Mouse (Mus musculus) induced T-regulatory cell, adult 2 months (primary cell): ENCODE measurements at regions not wholly inside any gene's neighbourhood (a gene's known extent, or its start where the extent isn't known, plus 50 kb on each side); places are given as distances from the start of the nearest gene placed in this dataset.

ENCODE experiments used
- DNase-seq: peaks from one replicate; pipeline ENCODE4 v3.0.0-alpha.2; 2012; ENCODE audit warnings: low read depth

DNA sequence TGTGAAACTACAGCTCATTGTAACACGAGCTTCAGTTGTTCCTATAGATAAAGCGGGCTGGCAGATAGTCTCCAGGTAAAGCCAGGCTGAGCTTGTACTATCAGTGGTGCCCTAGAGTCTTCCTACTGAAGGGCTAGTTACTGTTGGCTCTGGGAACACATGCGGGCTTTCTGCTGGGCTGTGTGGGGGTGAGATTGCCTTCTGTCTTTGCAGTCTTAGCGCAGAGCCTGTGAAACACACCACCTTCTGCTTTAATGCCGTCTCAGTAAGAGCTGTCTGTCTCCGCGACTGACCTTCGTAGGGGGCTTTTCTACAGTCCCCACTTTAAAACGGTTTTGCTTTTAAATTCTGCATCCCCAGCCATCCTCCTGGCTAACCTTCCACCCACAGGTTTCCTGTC is 76.7 kb downstream of the Trim29 start:
- DNase-seq = no peak

DNA sequence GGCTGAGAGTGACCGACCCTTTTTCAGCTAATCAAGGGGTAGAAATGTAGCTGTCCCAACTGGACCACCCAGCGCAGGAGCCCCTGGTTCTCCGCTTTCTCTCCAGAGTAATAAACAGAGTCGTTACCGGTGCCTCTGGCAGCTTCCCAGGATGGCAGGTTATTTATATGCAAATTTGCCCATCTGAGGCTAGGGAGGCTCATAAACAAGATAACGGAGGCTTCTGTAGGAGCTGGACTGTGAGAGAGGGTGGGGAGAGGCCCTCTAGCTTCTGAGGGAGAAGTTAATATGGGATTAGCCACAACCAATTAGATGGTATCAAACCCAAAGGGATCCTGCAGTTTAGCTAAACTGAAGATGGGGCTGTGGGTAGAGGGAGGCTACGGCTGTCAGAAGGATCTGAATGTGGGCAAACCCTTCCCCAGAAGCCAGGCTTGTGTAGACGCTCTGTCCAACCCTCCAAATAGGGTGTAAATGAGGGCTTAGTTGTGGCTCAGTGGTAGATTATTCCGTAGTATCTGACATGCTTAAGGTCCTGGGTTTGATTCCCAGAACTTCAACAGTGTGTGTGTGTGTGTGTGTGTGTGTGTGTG is 78.9 kb downstream of the Trim29 start:
- DNase-seq = no peak

DNA sequence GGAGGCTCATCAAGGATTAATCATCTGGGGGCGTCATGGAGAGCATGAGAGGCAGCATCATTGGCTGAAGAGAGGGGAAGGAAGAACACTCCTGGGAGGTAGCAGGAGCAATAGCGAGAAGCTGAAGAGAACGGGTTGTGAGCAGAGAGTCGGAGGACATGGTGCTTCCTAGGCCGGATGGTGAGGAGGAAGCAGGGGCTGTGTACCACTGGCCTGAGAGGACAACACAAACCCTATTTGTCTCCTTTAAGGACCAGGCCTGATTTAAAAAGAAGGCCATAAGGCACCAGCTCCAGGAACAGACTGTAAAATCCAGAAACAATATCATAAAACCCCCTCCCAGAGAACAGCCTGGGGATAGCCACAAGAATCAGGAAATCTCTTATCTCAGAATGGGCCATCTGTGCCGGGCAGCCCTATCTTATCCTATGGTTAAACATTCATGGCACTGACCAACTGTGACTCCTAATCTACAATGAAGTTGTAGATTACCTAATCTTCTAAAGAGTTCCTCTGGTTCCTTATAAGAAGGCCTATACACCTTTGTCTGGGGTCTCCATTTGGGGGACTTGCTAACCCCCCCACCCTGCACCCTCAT is 81.9 kb downstream of the Trim29 start:
- DNase-seq = no peak

DNA sequence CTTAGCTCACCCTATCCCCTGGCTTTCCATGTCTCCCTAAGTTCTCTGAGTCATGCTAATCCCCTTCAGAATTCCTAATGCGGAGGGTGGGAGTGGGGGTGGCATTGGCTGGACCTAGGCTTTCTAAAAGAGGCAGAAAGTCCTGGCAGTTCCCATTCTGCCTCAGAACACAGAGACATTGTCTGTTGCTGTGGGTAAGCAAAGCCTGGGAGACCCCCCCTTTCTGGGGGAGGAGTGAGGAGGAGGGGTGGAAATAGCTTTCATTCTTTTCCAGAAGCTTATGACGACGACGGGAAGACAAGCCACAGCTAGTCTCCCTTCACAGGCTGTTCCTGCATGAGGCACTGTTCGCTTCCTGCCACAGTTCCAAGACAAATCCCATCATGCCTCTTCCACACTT is 83.6 kb downstream of the Trim29 start:
- no peak for DNase-seq

DNA sequence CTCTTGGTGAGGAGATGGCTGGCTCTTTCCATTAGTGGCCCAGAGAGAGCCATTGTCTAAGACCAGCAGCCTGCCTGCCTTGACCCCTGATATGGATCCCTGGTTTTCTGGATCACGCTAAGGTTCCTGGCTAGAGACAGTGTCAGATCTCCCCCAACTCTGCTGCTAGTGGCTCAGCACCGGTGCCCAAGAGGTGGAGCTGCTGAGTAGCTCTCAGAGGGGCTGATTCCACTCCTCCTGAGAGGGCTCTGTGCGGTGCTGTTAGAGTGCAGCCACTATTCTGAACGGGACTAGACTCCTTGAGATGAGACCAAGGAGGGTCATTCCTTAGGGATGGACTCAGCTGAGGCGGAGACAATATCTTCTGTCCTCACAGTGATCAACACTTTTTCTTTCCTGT is 84.6 kb downstream of the Trim29 start:
- no peak for DNase-seq

DNA sequence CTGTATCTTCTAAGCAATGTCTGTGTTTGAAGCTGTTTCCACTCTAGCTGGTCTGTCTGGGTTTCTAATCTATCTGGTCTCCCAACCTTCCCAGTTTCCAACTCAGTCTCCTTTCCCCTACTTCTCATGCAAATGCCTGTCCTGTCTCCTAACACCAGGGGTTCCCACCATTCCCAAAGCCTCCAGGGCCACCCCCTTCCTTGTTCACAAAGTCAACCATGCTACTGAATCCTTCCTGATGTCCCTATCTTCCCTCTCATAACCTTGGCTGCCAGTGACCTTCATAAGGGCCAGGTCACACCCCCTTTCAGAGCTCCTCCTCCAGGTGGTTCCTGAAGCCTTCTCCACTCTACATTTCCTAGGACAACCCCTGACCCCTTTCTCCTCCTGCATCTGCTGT is 85.9 kb downstream of the Trim29 start:
- DNase-seq = no peak

DNA sequence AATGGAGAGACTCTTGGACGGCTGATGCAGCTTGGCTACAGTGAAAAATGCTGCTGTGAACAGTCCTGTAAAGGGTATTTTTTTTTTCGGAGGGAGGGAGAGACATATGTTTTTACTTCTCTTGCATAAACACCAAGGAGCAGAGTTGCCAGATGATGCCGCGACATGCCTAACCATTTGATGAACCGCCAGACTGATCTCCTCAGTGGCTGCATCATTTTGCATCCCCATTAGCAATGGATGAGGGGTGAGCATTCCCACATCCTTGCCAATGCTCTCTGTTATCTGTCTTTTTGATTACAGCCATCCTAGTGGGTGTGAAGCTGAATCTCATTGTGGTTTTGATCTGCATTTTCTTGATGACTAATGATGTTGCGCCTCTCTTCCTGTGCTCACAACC is 97.8 kb downstream of the Trim29 start:
- no peak for DNase-seq

DNA sequence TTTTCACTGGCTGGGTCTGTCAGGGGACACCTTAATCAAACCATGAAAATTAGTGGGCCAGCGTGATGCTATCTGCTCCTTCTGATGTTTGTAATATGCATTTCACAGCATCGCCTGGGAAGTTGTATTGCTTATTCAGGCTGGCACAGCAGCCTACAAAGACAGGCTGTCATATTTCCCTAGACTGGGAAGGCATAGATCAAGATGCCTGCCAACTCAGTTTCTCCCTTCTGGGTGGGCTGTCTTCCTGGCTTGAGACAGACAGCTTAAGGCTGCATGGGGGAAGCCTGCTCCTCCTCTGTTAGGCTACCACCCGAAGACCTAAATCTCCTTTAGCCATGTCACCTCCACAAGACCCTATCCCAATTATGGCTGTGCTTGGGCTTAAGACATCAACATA is 101.8 kb downstream of the Trim29 start:
- no peak for DNase-seq

DNA sequence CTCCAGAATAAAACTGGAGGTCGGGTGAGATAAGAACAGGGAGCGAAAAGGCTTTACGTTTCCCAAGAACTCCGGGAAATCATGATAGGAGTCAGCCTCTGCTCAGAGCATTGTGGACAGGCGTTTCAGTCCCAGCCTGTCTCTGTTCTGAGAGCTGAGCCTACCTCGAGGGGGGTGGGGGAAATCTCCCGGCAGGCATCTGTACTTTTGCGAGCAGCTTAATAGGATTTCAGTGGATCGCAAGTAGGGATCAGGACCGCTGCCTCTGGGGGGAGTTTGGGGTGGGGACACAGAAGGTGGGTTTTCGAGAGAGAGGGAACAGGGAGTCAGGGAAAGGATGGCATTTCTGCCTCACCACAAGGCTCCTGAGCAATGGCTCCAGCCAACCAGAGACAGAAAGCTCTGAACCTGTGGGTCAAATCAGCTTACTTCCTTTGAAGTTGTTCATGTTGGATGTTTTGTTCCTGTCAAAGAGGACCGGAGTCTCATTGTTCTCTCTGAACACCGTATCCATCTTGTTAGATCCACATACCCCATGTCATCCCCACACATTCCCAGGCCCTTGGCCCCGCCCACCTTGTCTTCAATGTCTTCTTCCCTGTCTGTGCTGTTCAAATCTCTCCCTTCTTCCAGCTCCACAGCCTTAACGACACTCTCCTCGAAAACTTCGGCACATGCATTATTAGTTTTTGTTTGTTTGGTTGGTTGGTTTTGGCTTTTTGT is 109.5 kb downstream of the Trim29 start:
- DNase-seq = no peak

DNA sequence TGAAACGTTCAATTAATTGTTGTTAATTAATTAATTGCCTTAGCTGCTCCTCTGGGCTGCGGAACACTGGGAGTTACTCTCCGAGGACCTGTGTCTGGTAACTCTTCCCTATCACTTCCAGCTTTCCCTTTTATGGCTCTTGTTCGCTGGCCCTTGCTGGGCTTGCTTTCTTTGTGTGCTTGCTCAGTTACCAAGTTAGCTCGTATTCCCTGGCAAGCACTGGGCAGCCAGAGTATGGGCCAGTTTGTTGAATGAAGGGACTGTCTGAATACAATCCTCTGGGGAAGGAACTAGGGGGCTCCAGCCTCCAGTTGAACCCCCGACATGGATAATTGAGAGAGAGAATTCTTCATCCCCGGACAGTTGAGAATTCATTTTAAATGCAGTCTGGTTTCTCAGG is 116.4 kb downstream of the Trim29 start:
- no peak for DNase-seq

DNA sequence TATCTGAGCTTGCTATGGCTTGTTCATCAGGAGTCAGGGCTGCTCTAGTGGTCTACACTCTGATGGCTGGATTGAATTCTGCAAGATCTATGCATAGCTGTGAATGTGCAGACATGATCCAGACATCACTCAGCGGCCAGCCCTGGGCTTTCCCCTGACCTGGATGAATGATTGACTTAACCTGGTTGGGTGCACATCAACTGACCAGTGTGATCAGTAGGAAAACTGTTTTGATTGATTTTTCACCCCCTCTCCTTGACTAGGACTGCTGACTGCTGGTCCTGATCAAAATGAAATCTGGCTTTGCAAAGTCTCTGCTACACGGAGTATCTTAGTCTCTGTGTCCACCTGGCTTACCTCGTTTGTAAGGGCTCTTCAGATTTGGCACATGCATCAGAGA is 123.3 kb downstream of the Trim29 start:
- no peak for DNase-seq

DNA sequence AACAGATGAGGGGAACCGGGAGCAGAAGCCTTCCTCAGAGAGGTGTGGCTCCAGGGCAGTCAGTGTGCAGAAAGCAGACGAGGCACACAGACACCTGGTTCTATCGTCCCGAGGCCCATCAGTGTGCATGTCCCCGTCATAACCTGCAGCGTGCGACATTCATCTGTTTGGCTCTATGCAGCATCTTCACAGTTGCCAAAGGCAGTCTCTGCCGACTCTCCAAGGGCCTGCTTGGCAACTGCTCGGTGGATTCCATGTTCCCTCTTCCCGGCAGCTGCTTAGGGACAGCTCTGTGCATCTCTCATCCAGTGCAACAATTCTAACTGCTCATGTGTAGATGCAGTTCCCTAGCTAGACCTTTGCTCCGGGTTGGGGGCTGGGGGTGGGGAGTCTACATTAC is 127.8 kb downstream of the Trim29 start:
- no peak for DNase-seq

DNA sequence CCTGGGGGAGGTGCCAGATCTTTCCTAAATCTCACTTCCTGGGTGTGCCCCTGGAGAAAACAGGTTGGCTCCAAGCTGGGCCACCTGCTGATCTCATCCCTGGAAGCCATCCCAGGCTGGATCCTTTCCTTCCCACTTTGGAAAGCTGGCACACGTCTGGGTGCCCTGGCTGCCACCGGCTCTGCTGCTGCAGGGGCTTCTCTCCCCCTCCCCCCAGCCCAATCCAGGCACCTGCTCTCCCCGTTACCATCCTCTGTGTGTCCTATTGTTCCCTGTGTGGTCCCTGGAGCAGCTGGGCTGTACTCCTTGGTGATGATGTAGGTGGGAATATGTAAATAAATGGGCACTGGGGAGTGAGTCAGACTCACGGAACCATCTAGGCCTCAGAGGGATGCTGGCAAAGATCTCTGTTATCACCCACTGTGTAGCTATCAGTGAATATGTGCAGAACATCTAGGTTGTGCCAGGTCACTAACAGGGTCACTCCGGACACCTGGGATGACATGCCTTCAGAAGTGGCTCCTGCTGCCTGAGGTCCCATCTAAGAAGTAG is 130.4 kb downstream of the Trim29 start:
- no peak for DNase-seq

DNA sequence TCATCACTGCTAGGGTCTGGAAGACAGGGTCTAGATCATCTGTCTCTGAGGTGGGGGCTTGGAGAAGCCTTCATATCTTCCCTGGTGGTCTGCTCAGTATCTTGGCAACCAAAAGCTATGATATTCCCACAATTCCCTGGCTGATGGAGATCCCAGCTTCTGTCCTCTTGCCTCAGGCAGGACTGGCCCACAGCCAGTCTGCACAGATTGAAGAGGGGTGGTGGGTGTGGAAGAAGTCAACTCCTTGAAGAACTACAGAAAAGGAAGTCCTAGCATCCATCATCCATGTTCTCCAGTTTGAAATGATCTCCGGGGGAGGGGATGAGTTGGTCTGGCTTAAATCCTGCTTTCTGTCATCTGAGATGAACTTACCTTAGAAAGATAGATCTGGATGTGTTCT is 134.8 kb downstream of the Trim29 start:
- DNase-seq = no peak

DNA sequence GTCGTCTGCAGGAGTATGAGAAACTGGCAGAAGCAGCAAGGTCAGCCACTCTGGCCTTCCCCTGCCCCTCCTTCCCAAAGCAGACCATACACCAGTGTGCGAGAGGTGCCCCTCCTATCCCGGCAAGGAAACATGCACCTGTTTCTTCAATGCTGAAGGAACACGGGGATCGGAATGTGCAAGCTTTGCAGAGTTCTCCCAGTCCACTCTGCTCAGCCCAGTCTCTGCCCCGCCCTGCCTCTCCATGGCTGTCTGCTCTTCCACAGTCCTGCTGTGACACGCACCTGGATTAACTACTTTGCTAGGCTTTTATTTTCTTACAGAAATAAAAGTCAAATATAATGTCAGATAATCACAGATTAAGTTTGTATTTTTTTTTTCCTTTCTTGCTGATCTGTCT is 136.7 kb downstream of the Trim29 start:
- no peak for DNase-seq

DNA sequence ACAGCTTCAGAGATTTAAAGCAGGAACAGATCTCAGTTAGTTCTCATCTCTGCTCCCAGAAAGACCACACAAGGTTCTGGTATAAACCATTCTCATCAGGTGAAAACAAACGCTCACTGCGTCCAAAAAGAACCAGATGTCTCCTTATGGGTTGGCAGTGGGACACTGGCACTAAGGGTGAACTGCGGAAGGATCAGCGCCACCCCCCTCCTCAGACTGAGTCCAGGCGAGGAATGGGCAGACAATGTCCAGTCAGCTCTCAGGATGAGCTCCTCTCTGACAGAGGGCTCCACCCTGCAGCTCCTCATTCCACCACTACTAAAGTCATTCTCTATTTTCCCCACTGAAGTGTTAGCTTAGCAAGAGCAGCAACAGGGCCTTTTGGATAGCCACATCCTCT is 138.3 kb downstream of the Trim29 start:
- no peak for DNase-seq

DNA sequence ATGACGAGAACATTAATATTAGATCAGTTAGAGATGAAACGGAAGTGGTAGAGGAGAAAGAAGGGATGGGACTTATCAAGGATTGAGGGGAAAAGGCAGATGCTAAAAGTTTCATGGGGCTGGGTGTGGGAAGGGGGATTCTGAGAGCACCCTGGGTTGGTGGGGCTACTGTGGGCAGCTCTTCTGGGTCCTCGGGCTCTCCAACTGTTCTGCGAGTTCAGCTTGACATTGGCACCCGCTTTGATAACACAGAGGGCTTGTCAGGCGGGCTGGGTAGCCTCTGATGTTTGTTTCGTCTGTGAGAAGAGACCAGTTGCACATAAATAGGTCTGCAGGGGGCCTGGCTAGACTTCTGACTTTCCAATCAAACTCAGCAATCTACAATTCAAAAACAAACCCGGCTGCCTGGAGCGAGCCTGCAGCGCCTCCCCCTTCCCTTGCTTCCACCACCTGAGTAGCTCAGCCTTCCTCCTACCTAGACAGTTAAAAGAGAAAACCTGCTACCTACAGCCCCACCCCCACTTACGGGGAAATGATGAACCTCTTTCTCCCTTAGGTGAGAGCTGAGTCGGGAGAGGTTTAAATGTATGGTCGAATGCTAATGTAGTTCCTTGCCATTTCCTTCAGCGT is 143.4 kb downstream of the Trim29 start:
- DNase-seq = no peak

DNA sequence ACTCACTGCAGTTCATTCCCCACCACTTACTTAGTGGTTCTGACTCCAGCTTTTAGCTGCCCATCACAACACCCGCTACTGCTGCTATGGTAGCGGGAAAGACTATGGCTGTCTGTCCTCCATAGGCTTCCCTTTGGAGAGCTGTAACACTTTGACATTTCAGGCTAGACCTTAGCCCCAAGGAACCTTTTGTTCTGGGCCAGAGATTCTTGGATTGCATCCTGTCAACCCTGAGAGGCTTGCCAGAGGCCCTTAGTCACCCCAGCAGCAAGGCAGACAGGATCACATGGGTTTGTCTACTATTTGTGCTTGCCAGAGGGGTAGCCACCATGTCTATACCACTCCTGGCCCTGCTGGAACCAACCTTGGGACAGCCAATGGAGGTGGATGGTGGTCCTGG is 147.1 kb downstream of the Trim29 start:
- DNase-seq = no peak

DNA sequence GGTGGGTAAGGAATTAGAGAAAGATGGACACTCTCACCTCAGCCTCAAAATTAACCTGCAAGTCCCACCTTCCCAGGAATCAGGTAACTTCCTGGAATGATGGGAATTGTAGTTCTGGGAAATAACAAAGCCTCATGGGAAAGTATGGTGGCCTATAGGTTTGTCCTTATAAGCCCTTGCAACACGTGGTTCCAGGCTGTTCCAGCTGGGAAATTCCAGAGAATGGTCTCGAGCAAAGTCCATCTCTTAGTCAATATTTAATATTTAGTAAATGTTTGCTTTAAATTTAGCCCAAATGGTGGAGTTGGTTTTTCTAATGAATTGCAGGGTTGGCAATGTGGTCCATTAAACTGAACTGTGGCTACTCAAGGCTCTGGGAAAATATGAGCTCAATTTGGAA is 150.5 kb downstream of the Trim29 start:
- DNase-seq = no peak

DNA sequence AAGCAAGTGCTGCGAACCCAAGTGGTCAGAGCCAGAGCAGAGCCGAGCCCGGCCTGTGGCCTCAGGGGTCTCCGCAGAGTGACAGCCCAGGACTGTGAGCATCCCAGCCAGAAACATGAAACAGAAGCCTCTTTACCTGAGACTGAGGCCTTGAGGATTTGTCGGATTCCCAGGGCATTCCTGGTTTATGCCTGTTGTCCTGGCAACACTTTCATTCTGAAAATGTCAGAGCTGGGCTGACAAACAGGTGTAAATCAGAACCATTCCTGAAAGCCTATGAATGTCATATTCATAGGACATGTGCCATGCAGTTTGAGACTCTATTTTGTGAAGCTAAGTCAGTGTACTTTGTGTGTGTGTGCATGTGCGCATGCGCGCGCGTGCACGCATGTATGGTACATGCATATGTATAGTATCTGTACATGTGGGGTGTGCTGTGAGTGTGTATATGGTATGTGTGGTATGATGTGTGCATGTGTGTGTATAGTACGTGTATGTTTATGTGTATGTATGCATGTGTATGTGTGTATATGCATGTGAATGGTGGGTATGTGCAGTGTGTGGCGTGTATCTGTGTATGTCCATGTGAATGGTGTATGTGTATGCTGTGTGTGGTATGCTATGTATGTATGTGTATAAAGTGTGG is 152.9 kb downstream of the Trim29 start:
- DNase-seq = no peak

DNA sequence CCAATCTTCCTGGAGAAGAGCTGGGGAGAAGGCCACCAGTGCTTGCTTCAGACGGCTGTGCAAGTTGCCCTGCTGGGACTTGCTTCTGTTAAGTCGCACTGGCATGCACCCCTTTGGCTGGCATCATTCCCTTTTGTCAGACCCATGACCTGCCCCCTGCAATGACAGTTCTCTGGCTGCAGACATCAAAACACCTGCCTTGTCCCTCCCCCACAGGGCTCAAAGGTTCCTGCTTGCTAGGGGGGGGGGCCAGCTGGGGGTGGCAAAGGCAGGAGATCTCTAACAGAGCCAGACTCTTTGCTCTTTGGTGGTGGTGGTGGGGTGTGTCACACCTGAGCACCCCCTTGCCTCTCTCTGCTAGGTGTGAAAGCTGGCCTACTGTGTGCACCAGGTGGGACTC is 154.5 kb downstream of the Trim29 start:
- no peak for DNase-seq

DNA sequence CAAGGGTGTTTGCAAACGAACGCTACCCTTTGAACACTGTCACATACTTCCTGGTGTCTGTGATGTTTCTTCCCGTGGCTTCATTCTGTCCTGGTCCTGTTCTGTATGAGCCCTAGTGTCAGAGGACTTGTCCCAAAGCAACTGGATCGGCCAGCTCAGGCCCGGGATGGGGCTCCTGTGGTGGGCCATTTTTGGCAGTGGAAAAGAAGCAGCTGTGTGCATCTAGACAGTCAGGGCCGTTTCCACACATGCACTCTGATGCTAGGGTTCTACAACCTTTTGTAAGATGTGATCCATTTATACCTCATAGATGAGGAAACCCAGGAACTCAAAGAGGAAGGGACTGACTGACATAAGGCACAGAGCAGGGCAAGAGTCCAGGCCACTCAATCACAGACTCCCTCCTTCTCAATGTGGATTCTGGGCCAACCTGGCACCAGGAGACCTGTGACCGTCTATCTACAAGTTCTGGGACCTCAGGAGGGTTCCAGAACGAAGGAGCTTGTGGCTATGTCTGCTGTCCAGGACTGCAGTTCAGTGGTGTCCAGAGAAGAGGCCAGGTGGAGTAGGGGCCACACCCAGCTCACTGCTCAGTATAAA is 155.2 kb downstream of the Trim29 start:
- DNase-seq = no peak
